Mouse (Mus musculus) liver, embryonic 12.5 days (tissue): ENCODE results near the gene Lgi4. TPM values are rescaled to one million over a fixed set of nuclear protein-coding genes. Genes with fewer than 3 reads are reported as not detected.

ENCODE experiments used
- ATAC-seq: fragments of 200-750 bp; cut with Nextera tagmentation; 2 replicates; pipeline ENCODE4 v1.8.0; 2017; ENCODE audit warnings: moderate number of reproducible peaks, mild to moderate bottlenecking, moderate library complexity
- H3K27ac ChIP-seq: fragments of 300-500 bp; sonication (generic); 2 replicates; pipeline ENCODE4 v1.5.1; 2016; ENCODE audit warnings: mild to moderate bottlenecking
- H3K27me3 ChIP-seq: fragments of 300-500 bp; sonication (generic); replicated peaks from 2 replicates; pipeline ENCODE4 v1.6.1; 2016; ENCODE audit warnings: mild to moderate bottlenecking, moderate library complexity
- H3K36me3 ChIP-seq: fragments of 300-500 bp; sonication (generic); 2 replicates; pipeline ENCODE4 v1.6.1; 2016; ENCODE audit warnings: mild to moderate bottlenecking, moderate library complexity
- H3K4me1 ChIP-seq: fragments of 300-500 bp; sonication (generic); 2 replicates; pipeline ENCODE4 v1.6.1; 2016
- H3K4me2 ChIP-seq: fragments of 300-500 bp; sonication (generic); 2 replicates; pipeline ENCODE4 v1.6.1; 2016; ENCODE audit warnings: mild to moderate bottlenecking, moderate library complexity
- H3K4me3 ChIP-seq: fragments of 300-500 bp; sonication (generic); 2 replicates; pipeline ENCODE4 v1.5.1; 2016; ENCODE audit warnings: mild to moderate bottlenecking, moderate library complexity
- H3K9ac ChIP-seq: fragments of 300-500 bp; sonication (generic); 2 replicates; pipeline ENCODE4 v1.6.1; 2016; ENCODE audit warnings: mild to moderate bottlenecking, moderate library complexity
- H3K9me3 ChIP-seq: fragments of 300-500 bp; sonication (generic); replicated peaks from 2 replicates; pipeline ENCODE4 v1.6.1; 2016; ENCODE audit warnings: mild to moderate bottlenecking, moderate library complexity
- WGBS: fragments of 180-500 bp; shearing (Covaris S2); methylation state at CpG from one replicate; pipeline ENCODE4 v1.1.7; 2016; ENCODE audit not compliant: insufficient replicate concordance; 5-methylcytosine and 5-hydroxymethylcytosine counted together
- polyA plus RNA-seq: library from polyadenylated mRNA; unstranded; fragments of >200 nt; fragmentation: Nextera tagmentation; extraction: Ambion mirVana; gene quantifications from 2 replicates; pipeline ENCODE4 v1.2.1, GENCODE M21; 2016

Lgi4 gene
- polyA plus RNA-seq, 1 experiment from 2014 or later = 0.06 TPM

- Histone ChIP-seq H3K4me1 (peaks cover 51% of the 10 kb centered on the region), H3K9ac (no peak overlapping the region), H3K27me3 (peaks cover 69% of the 10 kb centered on the region), H3K4me2 (peak overlapping the region; percentile 38; the same call in 1 of the 2 replicates), H3K36me3 (no peaks in the 10 kb centered on the region), H3K27ac (no peak overlapping the region), H3K4me3 (no peak overlapping the region; the same call in 1 of the 2 replicates), H3K9me3 (no peaks in the 10 kb centered on the region)
- 3% methylated on average over 34 of the region's 34 CpGs for WGBS
- ATAC-seq = no peak
These were observed 6.3 kb upstream of the Lgi4 start for GRCm38 (mm10) chr7:31052636-31053434.

DNA sequence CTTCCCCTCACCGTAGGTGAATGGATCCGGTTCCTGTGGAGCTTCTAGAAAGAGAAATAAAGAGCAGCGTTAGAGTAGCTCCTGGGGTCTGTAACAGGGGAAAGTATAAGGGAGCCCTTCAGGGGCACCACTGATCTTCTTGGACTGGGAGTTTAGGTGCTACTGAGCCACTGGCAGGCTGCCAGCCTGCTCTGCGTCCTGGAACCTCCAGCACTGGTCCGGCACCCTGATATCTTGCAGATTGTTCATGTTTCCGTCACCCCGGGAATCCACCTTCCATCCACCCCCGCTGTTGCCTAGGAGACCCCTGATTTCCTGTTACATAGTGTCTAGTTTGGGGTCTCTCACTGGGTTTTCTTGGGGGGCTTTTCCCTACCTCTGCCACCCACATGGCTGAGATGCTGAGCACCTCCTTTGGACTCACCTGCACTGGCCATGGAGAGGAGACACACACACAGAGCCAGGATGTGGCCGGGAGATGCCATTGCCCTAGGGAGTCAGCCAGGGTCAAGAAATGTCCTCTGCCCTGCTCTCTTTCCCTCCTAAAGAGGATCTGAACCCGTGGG is 5.2 kb upstream of the Lgi4 start:
- Histone ChIP-seq H3K4me1 (peaks cover 51% of the 10 kb centered on the region), H3K9me3 (no peaks in the 10 kb centered on the region), H3K27ac (no peak overlapping the region), H3K4me3 (no peak overlapping the region), H3K27me3 (peaks cover 58% of the 10 kb centered on the region), H3K9ac (no peak overlapping the region), H3K4me2 (peak overlapping the region; percentile 35; the same call in 1 of the 2 replicates), H3K36me3 (no peaks in the 10 kb centered on the region)
- 37% methylated on average over 10 of the region's 10 CpGs for WGBS
- no peak for ATAC-seq

- Histone ChIP-seq H3K4me2 (peak overlapping the region; percentile 35), H3K4me3 (no peak overlapping the region), H3K9ac (no peak overlapping the region), H3K36me3 (no peaks in the 10 kb centered on the region), H3K4me1 (peaks cover 49% of the 10 kb centered on the region), H3K9me3 (no peaks in the 10 kb centered on the region), H3K27ac (peak overlapping the region; percentile 66; the same call in 1 of the 2 replicates), H3K27me3 (peaks cover 49% of the 10 kb centered on the region)
- ATAC-seq = no peak
- 49% methylated on average over 11 of the region's 11 CpGs for WGBS
These were observed 4.4 kb upstream of the Lgi4 start for GRCm38 (mm10) chr7:31054661-31055320.

- no peak overlapping the region for H3K4me3 ChIP-seq
- H3K9ac ChIP-seq = no peak overlapping the region
These were observed 3.8 kb upstream of the Lgi4 start for GRCm38 (mm10) chr7:31055354-31055824.

DNA sequence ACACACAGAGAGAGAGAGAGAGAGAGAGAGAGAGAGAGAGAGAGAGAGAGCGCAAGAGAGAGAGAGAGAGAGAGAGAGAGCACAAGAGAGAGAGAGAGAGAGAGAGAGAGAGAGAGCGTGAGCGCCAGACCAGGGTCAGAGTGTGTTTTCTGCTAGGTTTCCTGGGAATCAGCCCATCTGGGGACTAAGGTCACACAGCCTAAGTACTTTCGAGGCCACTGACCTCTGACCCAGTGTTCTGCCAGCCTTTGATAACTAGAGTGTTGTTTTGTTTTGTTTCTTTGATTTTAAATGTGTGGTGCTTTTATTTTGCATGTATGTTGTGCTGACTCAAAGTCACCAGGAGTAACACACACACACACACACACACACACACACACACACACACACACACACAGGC is 3.3 kb upstream of the Lgi4 start:
- 53% methylated on average over 3 of the region's 4 CpGs for WGBS
- ATAC-seq = peak; percentile 36; the same call in 1 of the 2 replicates
- Histone ChIP-seq H3K27ac (peak overlapping the region; percentile 66; the same call in 1 of the 2 replicates), H3K27me3 (peaks cover 38% of the 10 kb centered on the region), H3K9ac (no peak overlapping the region), H3K4me3 (no peak overlapping the region), H3K4me2 (peak overlapping the region; percentile 35; the same call in 1 of the 2 replicates), H3K36me3 (no peaks in the 10 kb centered on the region), H3K9me3 (no peaks in the 10 kb centered on the region), H3K4me1 (peaks cover 42% of the 10 kb centered on the region)

More at GRCm38 (mm10) chr7:31055354-31055824, 3.8 kb upstream of the Lgi4 start:
- peaks cover 43% of the 10 kb centered on the region for H3K27me3 ChIP-seq
- no peaks in the 10 kb centered on the region for H3K9me3 ChIP-seq
- H3K4me1 ChIP-seq = peaks cover 43% of the 10 kb centered on the region
- peak; percentile 67 for ATAC-seq
- peak overlapping the region; percentile 35 for H3K4me2 ChIP-seq
- no peaks in the 10 kb centered on the region for H3K36me3 ChIP-seq
- 22% methylated on average over 10 of the region's 10 CpGs for WGBS
- H3K27ac ChIP-seq = peak overlapping the region; percentile 66

- no peaks in the 10 kb centered on the region for H3K36me3 ChIP-seq
- H3K4me3 ChIP-seq = no peak overlapping the region
- H3K27ac ChIP-seq = peak overlapping the region; percentile 65; the same call in 1 of the 2 replicates
- H3K4me1 ChIP-seq = peaks cover 39% of the 10 kb centered on the region
- no peaks in the 10 kb centered on the region for H3K9me3 ChIP-seq
- WGBS = 56% methylated on average over 7 of the region's 7 CpGs
- H3K4me2 ChIP-seq = no peak overlapping the region
- no peak for ATAC-seq
- no peak overlapping the region for H3K9ac ChIP-seq
- peaks cover 33% of the 10 kb centered on the region for H3K27me3 ChIP-seq
These were observed 2.7 kb upstream of the Lgi4 start for GRCm38 (mm10) chr7:31056448-31056847.

GRCm38 (mm10) chr7:31057071-31057470 is 2.1 kb upstream of the Lgi4 start, which contains the start of gene Fxyd1:
TSS of gene Fxyd1 (minus strand) at chr7:31057199.
- Histone ChIP-seq H3K9ac (no peak within 1 kb of the TSS), H3K27me3 (peaks cover 27% of the 10 kb centered on the region), H3K4me3 (no peak within 1 kb of the TSS), H3K4me1 (peaks cover 34% of the 10 kb centered on the region), H3K27ac (peak within 1 kb of the TSS; percentile 66; the same call in 1 of the 2 replicates), H3K4me2 (no peak within 1 kb of the TSS), H3K9me3 (no peaks in the 10 kb centered on the region), H3K36me3 (no peaks in the 10 kb centered on the region)
- 45% methylated on average over 2 of the region's 2 CpGs for WGBS
- ATAC-seq = peak; percentile 17; the same call in 1 of the 2 replicates

- Histone ChIP-seq H3K36me3 (no peaks in the 10 kb centered on the region), H3K27me3 (peaks cover 20% of the 10 kb centered on the region), H3K9me3 (no peaks in the 10 kb centered on the region), H3K4me1 (peaks cover 28% of the 10 kb centered on the region), H3K27ac (no peak overlapping the region), H3K4me2 (no peak overlapping the region), H3K4me3 (no peak overlapping the region), H3K9ac (no peak overlapping the region)
- WGBS = 64% methylated on average over 5 of the region's 5 CpGs
- no peak for ATAC-seq
These were observed 1.4 kb upstream of the Lgi4 start for GRCm38 (mm10) chr7:31057730-31058129.

- H3K36me3 ChIP-seq = no peaks in the 10 kb centered on the region
- no peak overlapping the region for H3K9ac ChIP-seq
- H3K9me3 ChIP-seq = no peaks in the 10 kb centered on the region
- peaks cover 23% of the 10 kb centered on the region for H3K4me1 ChIP-seq
- no peak for ATAC-seq
- no peak overlapping the region for H3K4me2 ChIP-seq
- H3K27me3 ChIP-seq = peaks cover 15% of the 10 kb centered on the region
- 74% methylated on average over 6 of the region's 6 CpGs for WGBS
- no peak overlapping the region for H3K4me3 ChIP-seq
- H3K27ac ChIP-seq = no peak overlapping the region
These were observed 931 bp upstream of the Lgi4 start for GRCm38 (mm10) chr7:31058211-31058610.

DNA sequence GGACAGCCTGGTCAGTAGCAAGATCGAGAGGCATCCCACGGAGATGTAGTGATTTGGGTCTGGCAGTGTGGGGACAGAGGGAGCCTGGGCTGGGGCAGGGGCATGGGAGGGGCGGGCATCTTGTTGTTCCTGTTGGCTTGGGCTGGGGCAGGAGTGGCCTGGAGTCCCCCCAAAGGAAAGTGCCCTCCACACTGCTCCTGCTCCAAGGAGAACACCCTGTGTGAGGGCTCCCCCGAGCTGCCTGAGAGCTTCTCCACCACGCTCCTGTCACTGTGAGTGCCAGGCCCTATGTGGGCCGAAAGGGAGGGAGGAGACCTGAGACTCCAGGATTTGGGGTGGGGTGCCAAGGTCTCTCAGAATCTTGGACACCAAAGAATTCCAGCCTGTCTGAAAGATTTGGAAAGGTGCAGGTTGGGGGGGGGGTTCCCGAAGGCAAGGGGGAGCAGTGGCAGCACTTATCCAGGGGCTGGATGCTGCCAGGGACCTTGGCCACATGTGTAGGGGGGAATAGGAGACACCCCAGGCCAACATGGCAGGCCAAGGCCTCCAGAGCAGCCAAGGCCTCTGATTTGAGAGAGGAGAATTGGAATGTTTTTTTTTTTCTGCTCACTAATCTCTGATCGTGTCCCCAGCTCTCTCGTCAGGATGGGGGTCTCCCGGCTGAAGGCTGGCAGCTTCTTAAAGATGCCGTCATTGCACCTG is 928 bp downstream of the Lgi4 start:
- Histone ChIP-seq H3K9ac (no peak overlapping the region), H3K4me3 (no peak overlapping the region), H3K27me3 (no peaks in the 10 kb centered on the region), H3K4me2 (no peak overlapping the region), H3K9me3 (no peaks in the 10 kb centered on the region), H3K4me1 (peaks cover 7% of the 10 kb centered on the region), H3K36me3 (no peaks in the 10 kb centered on the region), H3K27ac (no peak overlapping the region)
- 58% methylated on average over 11 of the region's 11 CpGs for WGBS
- ATAC-seq = no peak

- Histone ChIP-seq H3K27ac (no peak overlapping the region), H3K27me3 (no peaks in the 10 kb centered on the region), H3K4me3 (no peak overlapping the region), H3K9me3 (no peaks in the 10 kb centered on the region), H3K4me2 (no peak overlapping the region), H3K36me3 (no peaks in the 10 kb centered on the region), H3K9ac (no peak overlapping the region), H3K4me1 (peaks cover 2% of the 10 kb centered on the region; the same call in 1 of the 2 replicates)
- 66% methylated on average over 7 of the region's 7 CpGs for WGBS
- no peak for ATAC-seq
These were observed 1.5 kb downstream of the Lgi4 start for GRCm38 (mm10) chr7:31060621-31061010.
